Comparison of ENCODE assay signal across 47 mouse cellular contexts in the genomic region with DNA sequence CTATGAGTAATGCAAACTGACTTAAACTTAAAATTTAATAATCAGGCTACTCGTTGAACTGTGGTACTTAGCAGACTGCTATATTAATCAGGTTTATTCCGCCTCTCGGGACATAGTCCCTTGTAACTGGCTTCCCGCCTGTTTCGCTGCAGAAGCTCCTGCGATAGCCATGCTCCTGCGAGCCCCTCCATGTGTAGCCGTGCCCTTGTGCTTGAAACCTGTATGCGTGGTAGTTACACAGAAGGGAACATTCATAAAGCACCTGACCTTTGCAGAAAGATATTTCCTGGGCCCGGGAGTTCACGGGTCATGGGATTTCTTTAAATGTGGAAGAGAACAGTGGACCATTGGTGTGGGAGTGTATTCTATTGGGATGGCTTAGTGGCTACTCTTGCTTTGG. TPM values are rescaled to one million over a fixed set of nuclear protein-coding genes. Genes with fewer than 3 reads are reported as not detected.
"Had no signal": no experiment of that assay in that cellular context is flagged by ENCODE, and none has a peak within 500 bp of the region (broad histone marks: within the 10 kb centered on the region; RNA-seq: fewer than 3 reads in every experiment).

No protein-coding gene starts in this region.

- H3K27me3 ChIP-seq: limb, embryonic 12.5 days; limb, embryonic 13.5 days; limb, embryonic 15.5 days; liver, embryonic 12.5 days; liver, embryonic 13.5 days; liver, embryonic 15.5 days; lung, embryonic 15.5 days; megakaryocyte, embryonic 14.5 days; midbrain, embryonic 12.5 days; midbrain, embryonic 13.5 days; midbrain, embryonic 15.5 days; neural tube, embryonic 12.5 days had no signal

- H3K4me2 ChIP-seq: limb, embryonic 12.5 days; limb, embryonic 13.5 days; limb, embryonic 15.5 days; liver, embryonic 11.5 days; liver, embryonic 12.5 days; liver, embryonic 13.5 days; liver, embryonic 15.5 days; lung, embryonic 14.5 days; lung, embryonic 15.5 days; midbrain, embryonic 12.5 days; midbrain, embryonic 13.5 days; midbrain, embryonic 15.5 days; neural tube, embryonic 12.5 days had no signal

- H3K27ac ChIP-seq: left cerebral cortex, adult 2 months; limb, embryonic 10.5 days; limb, embryonic 12.5 days; limb, embryonic 13.5 days; limb, embryonic 15.5 days; liver, embryonic 12.5 days; liver, embryonic 13.5 days; liver, embryonic 14.5 days; liver, embryonic 15.5 days; lung, embryonic 15.5 days; macrophage; midbrain, embryonic 10.5 days; midbrain, embryonic 12.5 days; midbrain, embryonic 13.5 days; midbrain, embryonic 15.5 days; neural tube, embryonic 12.5 days had no signal

- DNase-seq: left cerebral cortex, postnatal 4 days; liver; liver, embryonic 13.5 days; liver, postnatal 0 days; lung, adult 18-20 months; lung, adult 2 months; lung, embryonic 14.5 days; lung, postnatal 10 days; lung, postnatal 14 days; lung, postnatal 36 days; lung, postnatal 4 days had no signal

- ATAC-seq: liver, embryonic 12.5 days; liver, postnatal 0 days; lung, postnatal 0 days; midbrain, embryonic 13.5 days; midbrain, embryonic 15.5 days; midbrain, embryonic 16.5 days had no signal

- H3K9ac ChIP-seq: limb, embryonic 12.5 days; limb, embryonic 13.5 days; limb, embryonic 15.5 days; liver, embryonic 12.5 days; liver, embryonic 13.5 days; liver, embryonic 14.5 days; liver, embryonic 15.5 days; liver, postnatal 0 days; lung, embryonic 14.5 days; lung, embryonic 15.5 days; midbrain, embryonic 12.5 days; midbrain, embryonic 13.5 days; midbrain, embryonic 15.5 days; neural tube, embryonic 12.5 days had no signal

- H3K36me3 ChIP-seq: liver, embryonic 12.5 days; liver, embryonic 13.5 days; liver, embryonic 15.5 days; lung, embryonic 15.5 days had no signal

- H3K9me3 ChIP-seq: limb, embryonic 10.5 days; limb, embryonic 12.5 days; limb, embryonic 13.5 days; limb, embryonic 15.5 days; liver, embryonic 15.5 days; lung, embryonic 15.5 days; midbrain, embryonic 12.5 days; midbrain, embryonic 13.5 days; midbrain, embryonic 15.5 days had no signal

- H3K4me3 ChIP-seq: left cerebral cortex, adult 2 months; limb, embryonic 10.5 days; limb, embryonic 12.5 days; limb, embryonic 13.5 days; limb, embryonic 15.5 days; liver, embryonic 12.5 days; liver, embryonic 13.5 days; liver, embryonic 15.5 days; lung, embryonic 15.5 days; megakaryocyte, embryonic 14.5 days; midbrain, embryonic 10.5 days; midbrain, embryonic 12.5 days; midbrain, embryonic 13.5 days; midbrain, embryonic 15.5 days; myocyte; neural tube, embryonic 12.5 days had no signal

- H3K4me1 ChIP-seq: limb, embryonic 10.5 days; limb, embryonic 12.5 days; limb, embryonic 13.5 days; limb, embryonic 15.5 days; liver, embryonic 12.5 days; liver, embryonic 13.5 days; liver, embryonic 15.5 days; lung, embryonic 15.5 days; megakaryocyte, embryonic 14.5 days; midbrain, embryonic 10.5 days; midbrain, embryonic 12.5 days; midbrain, embryonic 13.5 days; midbrain, embryonic 15.5 days; neural tube, embryonic 12.5 days had no signal

RNA-seq across cellular contexts. Expression of gene Gm6408, which starts 45.0 kb away (rescaled TPM):
- total RNA-seq: left cerebral cortex, adult 2 months; left cerebral cortex, adult 8-10 months; left cerebral cortex, postnatal 10 days; left cerebral cortex, postnatal 14 days; left cerebral cortex, postnatal 25 days; left cerebral cortex, postnatal 36 days; left cerebral cortex, postnatal 4 days; liver, adult 2 months; megakaryocyte progenitor cell, adult 5-6 weeks; megakaryocyte, adult 5-6 weeks; megakaryocyte-erythroid progenitor cell, adult 5-6 weeks; midbrain, postnatal 0 days; monocyte, adult 5-6 weeks had no signal
- polyA plus RNA-seq: limb, embryonic 10.5 days; limb, embryonic 11.5 days; limb, embryonic 12.5 days; limb, embryonic 13.5 days; limb, embryonic 15.5 days; liver, adult 2 months; liver, embryonic 11.5 days; liver, embryonic 12.5 days; liver, embryonic 13.5 days; liver, embryonic 14.5 days; liver, embryonic 15.5 days; liver, embryonic 16.5 days; liver, postnatal 0 days; lung, adult 2 months; lung, embryonic 14.5 days; lung, embryonic 15.5 days; lung, embryonic 16.5 days; lung, postnatal 0 days; macrophage; midbrain, embryonic 10.5 days; midbrain, embryonic 12.5 days; midbrain, embryonic 13.5 days; midbrain, embryonic 15.5 days; midbrain, embryonic 16.5 days; midbrain, postnatal 0 days; myocyte; neural tube, embryonic 11.5 days; neural tube, embryonic 12.5 days had no signal

RNA-seq across cellular contexts. Expression of gene Wasf3, which starts 52.0 kb away (rescaled TPM):
- total RNA-seq: megakaryocyte progenitor cell, adult 5-6 weeks; megakaryocyte, adult 5-6 weeks; megakaryocyte-erythroid progenitor cell, adult 5-6 weeks; monocyte, adult 5-6 weeks had no signal
- polyA plus RNA-seq: liver, postnatal 0 days; macrophage; myocyte had no signal

RNA-seq across cellular contexts. Expression of gene Gm6370, which starts 54.4 kb away (rescaled TPM):
- total RNA-seq: left cerebral cortex, adult 2 months; left cerebral cortex, adult 8-10 months; left cerebral cortex, postnatal 10 days; left cerebral cortex, postnatal 14 days; left cerebral cortex, postnatal 25 days; left cerebral cortex, postnatal 36 days; left cerebral cortex, postnatal 4 days; liver, adult 2 months; megakaryocyte progenitor cell, adult 5-6 weeks; megakaryocyte, adult 5-6 weeks; megakaryocyte-erythroid progenitor cell, adult 5-6 weeks; midbrain, postnatal 0 days; monocyte, adult 5-6 weeks had no signal
- polyA plus RNA-seq: limb, embryonic 10.5 days; limb, embryonic 11.5 days; limb, embryonic 12.5 days; limb, embryonic 13.5 days; limb, embryonic 14.5 days; limb, embryonic 15.5 days; liver, adult 2 months; liver, embryonic 11.5 days; liver, embryonic 12.5 days; liver, embryonic 13.5 days; liver, embryonic 14.5 days; liver, embryonic 15.5 days; liver, embryonic 16.5 days; liver, postnatal 0 days; lung, adult 2 months; lung, embryonic 14.5 days; lung, embryonic 15.5 days; lung, embryonic 16.5 days; lung, postnatal 0 days; macrophage; midbrain, embryonic 10.5 days; midbrain, embryonic 12.5 days; midbrain, embryonic 13.5 days; midbrain, embryonic 15.5 days; midbrain, embryonic 16.5 days; midbrain, postnatal 0 days; myocyte; neural tube, embryonic 11.5 days; neural tube, embryonic 12.5 days had no signal
